In genomic region chr13:12412016-12412415, GRCm38 (mm10) we compare ENCODE assay signal across 12 mouse cellular contexts. TPM values are rescaled to one million over a fixed set of nuclear protein-coding genes. Genes with fewer than 3 reads are reported as not detected.
DNase-seq lines count a peak whose midpoint lies in the region; ATAC-seq and TF ChIP-seq lines count a peak whose summit lies in the region.
"Had no signal": no experiment of that assay in that cellular context is flagged by ENCODE, and none has a peak within 500 bp of the region (broad histone marks: within the 10 kb centered on the region; RNA-seq: fewer than 3 reads in every experiment).

No protein-coding gene starts in this region.

- no peak overlapping the region for H3K9ac ChIP-seq in embryonic facial prominence, embryonic 14.5 days (ENCODE audit: low read depth, low read length)
- H3K9ac ChIP-seq in lung, postnatal 0 days (replicated peaks; ENCODE audit: low read depth) = no peak overlapping the region
- H3K9ac ChIP-seq: neural tube, embryonic 13.5 days had no signal

- no peak overlapping the region for H3K4me3 ChIP-seq in embryonic facial prominence, embryonic 14.5 days (ENCODE audit: low read depth, low read length)
- no peak overlapping the region for H3K4me3 ChIP-seq in embryonic facial prominence, embryonic 10.5 days
- H3K4me3 ChIP-seq in lung, postnatal 0 days (ENCODE audit: low read depth, low read length) = no peak overlapping the region
- H3K4me3 ChIP-seq: heart, adult 2 months; neural tube, embryonic 13.5 days had no signal

- WGBS in embryonic facial prominence, embryonic 14.5 days = 91% methylated on average over 8 of the region's 8 CpGs
- 87% methylated on average over 8 of the region's 8 CpGs for WGBS in embryonic facial prominence, embryonic 10.5 days
- 72% methylated on average over 8 of the region's 8 CpGs for WGBS in lung, postnatal 0 days

- no peak overlapping the region for H3K4me2 ChIP-seq in embryonic facial prominence, embryonic 14.5 days (ENCODE audit: low read depth, low read length)
- no peak overlapping the region for H3K4me2 ChIP-seq in lung, postnatal 0 days (replicated peaks; ENCODE audit: low read depth, low read length)
- H3K4me2 ChIP-seq: neural tube, embryonic 13.5 days had no signal

- TF ChIP-seq CTCF in lung, postnatal 0 days (IDR thresholded peaks at IDR 0.05) = no peak

- H3K4me1 ChIP-seq in embryonic facial prominence, embryonic 14.5 days (ENCODE audit: control insufficient read depth, insufficient read depth, low read length) = no peaks in the 10 kb centered on the region
- H3K4me1 ChIP-seq in embryonic facial prominence, embryonic 10.5 days = no peaks in the 10 kb centered on the region
- no peaks in the 10 kb centered on the region for H3K4me1 ChIP-seq in lung, postnatal 0 days (ENCODE audit: insufficient read depth, low read depth, low read length)
- H3K4me1 ChIP-seq: neural tube, embryonic 13.5 days had no signal

- no peaks in the 10 kb centered on the region for H3K27me3 ChIP-seq in embryonic facial prominence, embryonic 14.5 days (replicated peaks; ENCODE audit: control insufficient read depth, insufficient read depth, low read length)
- H3K27me3 ChIP-seq in embryonic facial prominence, embryonic 10.5 days (replicated peaks; ENCODE audit: low read depth, poor library complexity, severe bottlenecking) = no peaks in the 10 kb centered on the region
- no peaks in the 10 kb centered on the region for H3K27me3 ChIP-seq in lung, postnatal 0 days (replicated peaks; ENCODE audit: insufficient read depth, low read length)
- H3K27me3 ChIP-seq: neural tube, embryonic 13.5 days had no signal

- H3K36me3 ChIP-seq in embryonic facial prominence, embryonic 14.5 days (ENCODE audit: control insufficient read depth, insufficient read depth, low read length) = peaks cover 88% of the 10 kb centered on the region
- H3K36me3 ChIP-seq in embryonic facial prominence, embryonic 10.5 days (replicated peaks) = peaks cover 89% of the 10 kb centered on the region
- H3K36me3 ChIP-seq in lung, postnatal 0 days (ENCODE audit: insufficient read depth, low read length) = peaks cover 28% of the 10 kb centered on the region; the same call in 1 of the 2 replicates

- DNase-seq in embryonic facial prominence, embryonic 14.5 days (ENCODE audit: low spot score) = peak; percentile 13
- no peak for DNase-seq in embryonic facial prominence, embryonic 10.5 days (ENCODE audit: low spot score)
- DNase-seq in right cerebral cortex, postnatal 10 days (ENCODE audit: low spot score in 2 of 2) = peak; percentile 32 to 46
- DNase-seq in right cerebral cortex, postnatal 36 days (ENCODE audit: low spot score in 2 of 2) = no peak
- DNase-seq in lung, postnatal 0 days (ENCODE audit: low spot score) = peak; percentile 35
- peak; percentile 6 for DNase-seq in yolk sac, embryonic 10.5 days (ENCODE audit: low spot score)
- no peak for DNase-seq in neural tube, embryonic 10.5 days (ENCODE audit: extremely low spot score, low spot score)
- DNase-seq in urinary bladder, postnatal 4 days (ENCODE audit: low spot score in 2 of 2) = no peak
- DNase-seq: cerebellum, adult 8-10 months; kidney, postnatal 10 days had no signal

- no peak for ATAC-seq in embryonic facial prominence, embryonic 14.5 days (ENCODE audit: low read depth)
- peak; percentile 62 for ATAC-seq in lung, postnatal 0 days

- no peak overlapping the region for H3K27ac ChIP-seq in embryonic facial prominence, embryonic 14.5 days (replicated peaks; ENCODE audit: low read depth, low read length)
- H3K27ac ChIP-seq in embryonic facial prominence, embryonic 10.5 days (replicated peaks) = no peak overlapping the region
- H3K27ac ChIP-seq in lung, postnatal 0 days (ENCODE audit: low read length) = no peak overlapping the region
- H3K27ac ChIP-seq: heart, adult 2 months; neural tube, embryonic 13.5 days had no signal

- H3K9me3 ChIP-seq in embryonic facial prominence, embryonic 14.5 days (ENCODE audit: control insufficient read depth, low read length) = no peaks in the 10 kb centered on the region
- H3K9me3 ChIP-seq in embryonic facial prominence, embryonic 10.5 days = no peaks in the 10 kb centered on the region
- no peaks in the 10 kb centered on the region for H3K9me3 ChIP-seq in lung, postnatal 0 days (ENCODE audit: low read length)
- H3K9me3 ChIP-seq: neural tube, embryonic 13.5 days had no signal

- TF ChIP-seq EP300 in lung, postnatal 0 days (IDR thresholded peaks at IDR 0.05) = no peak

RNA-seq across cellular contexts. Expression of gene Heatr1, which starts 17.2 kb away (rescaled TPM):
- 21.0 and 24.5 TPM in 2 replicates for polyA plus RNA-seq in embryonic facial prominence, embryonic 14.5 days (2014; fragmentation: Nextera tagmentation; extraction: Ambion mirVana)
- polyA plus RNA-seq in embryonic facial prominence, embryonic 10.5 days (2016; fragmentation: Nextera tagmentation; extraction: Ambion mirVana) = 40.7 and 44.4 TPM in 2 replicates
- polyA plus RNA-seq in lung, postnatal 0 days (2015; fragmentation: Nextera tagmentation; extraction: Ambion mirVana) = 7.7 TPM in 2 replicates

RNA-seq across cellular contexts. Expression of gene Lgals8, which starts 52.7 kb away (rescaled TPM):
- 22.5 and 23.8 TPM in 2 replicates for polyA plus RNA-seq in embryonic facial prominence, embryonic 14.5 days (2014; fragmentation: Nextera tagmentation; extraction: Ambion mirVana)
- 7.8 and 9.0 TPM in 2 replicates for polyA plus RNA-seq in embryonic facial prominence, embryonic 10.5 days (2016; fragmentation: Nextera tagmentation; extraction: Ambion mirVana)
- polyA plus RNA-seq in lung, postnatal 0 days (2015; fragmentation: Nextera tagmentation; extraction: Ambion mirVana) = 28.4 and 33.1 TPM in 2 replicates

Comparison
In these comparisons a context has a peak if more than half of its experiments do, and no peak if none do; other contexts are left out.
1. DNase-seq: peak in embryonic facial prominence, embryonic 14.5 days (single experiment), right cerebral cortex, postnatal 10 days (2 of 2), lung, postnatal 0 days (single experiment) and yolk sac, embryonic 10.5 days (single experiment); none in embryonic facial prominence, embryonic 10.5 days (single experiment), right cerebral cortex, postnatal 36 days (0 of 2), neural tube, embryonic 10.5 days (single experiment) and urinary bladder, postnatal 4 days (0 of 2).